Mouse (Mus musculus) gastrocnemius, postnatal 14 days (tissue): ENCODE data around the gene Gm11084. TPM values are rescaled to one million over a fixed set of nuclear protein-coding genes. Genes with fewer than 3 reads are reported as not detected.

Experiments
- DNase-seq: peaks from one replicate; pipeline ENCODE4 v3.0.0; 2021; ENCODE audit warnings: mixed read lengths
- intact Hi-C: fragments of 180-260 bp; cut with DNase I; formaldehyde crosslinking; loops from one replicate; pipeline ENCODE4 v1.15.1; 2025; ENCODE audit warnings: low total_unique reads
- microRNA-seq, 2 experiments: library from miRNA; unstranded; fragments of <30 nt; microRNA quantifications; one replicate each; pipeline ENCODE4 v1.2.0; 2021
- total RNA-seq, 2 experiments: library from RNA; stranded (reverse); gene quantifications; 2 replicates each; pipeline ENCODE4 v1.2.3; 2021

Gm11084 gene
- total RNA-seq, 2 experiments from 2014 or later = not detected

DNA sequence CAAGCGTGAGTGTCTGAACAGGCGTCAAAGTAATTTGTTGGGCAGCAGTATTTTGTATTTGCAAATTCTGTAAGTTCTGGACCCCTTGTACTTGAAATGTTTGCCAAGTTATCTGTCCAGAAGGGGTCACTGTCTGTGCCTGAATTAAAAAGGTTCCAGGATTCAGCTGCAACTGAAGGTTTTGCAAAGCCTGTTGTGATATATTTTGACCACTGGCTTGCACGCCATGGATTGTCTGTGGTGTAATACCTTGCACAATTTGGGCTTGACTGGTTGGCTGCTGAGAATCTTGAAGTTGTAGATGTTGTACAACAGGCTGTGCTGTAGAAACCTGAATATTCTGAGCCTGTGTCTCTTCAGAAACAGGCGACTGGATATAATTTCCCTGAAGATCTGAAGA, 16.2 kb downstream of the Gm11084 start:
- intact Hi-C loops = no loop called here
- no peak for DNase-seq

DNA sequence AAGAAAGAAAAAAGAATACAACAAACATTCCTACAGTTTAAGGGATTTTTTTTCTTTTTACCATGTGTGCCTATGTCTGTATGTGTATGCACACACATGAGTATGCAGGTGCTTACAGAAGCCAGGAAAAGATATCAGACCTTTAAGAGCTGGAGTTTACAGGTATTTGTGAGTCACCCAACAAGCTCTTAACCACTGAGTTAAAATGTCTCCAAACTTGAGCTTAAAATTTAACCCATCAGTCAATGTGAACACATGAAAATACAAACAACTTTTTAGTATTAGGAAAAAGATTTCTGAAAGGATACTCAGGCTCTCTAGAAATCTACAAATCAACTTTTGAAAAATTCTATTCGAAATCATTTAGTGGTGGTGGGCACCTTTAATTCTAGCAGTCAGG, 18.0 kb downstream of the Gm11084 start:
- intact Hi-C loops = no loop called here
- DNase-seq = no peak

DNA sequence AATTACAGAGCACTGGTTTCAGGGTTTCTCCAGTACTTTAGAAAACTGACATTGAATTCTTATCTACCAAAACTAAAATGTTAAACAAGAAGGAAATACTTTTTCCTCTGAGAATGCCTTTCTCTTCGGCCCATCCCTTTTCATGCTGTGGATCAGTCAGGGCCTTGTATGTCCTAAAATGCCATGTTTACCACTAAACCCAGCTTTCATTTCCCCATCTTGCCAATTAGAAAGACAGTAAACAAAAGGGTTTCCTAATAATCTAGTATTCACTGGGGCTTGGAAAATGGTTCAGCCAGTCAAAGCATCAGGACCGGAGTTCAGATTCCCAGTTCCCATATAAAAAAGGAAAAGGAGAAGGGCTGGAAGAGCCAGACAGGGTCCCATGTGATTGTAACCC, 21.1 kb downstream of the Gm11084 start:
- no peak for DNase-seq
- intact Hi-C loops = no loop called here

DNA sequence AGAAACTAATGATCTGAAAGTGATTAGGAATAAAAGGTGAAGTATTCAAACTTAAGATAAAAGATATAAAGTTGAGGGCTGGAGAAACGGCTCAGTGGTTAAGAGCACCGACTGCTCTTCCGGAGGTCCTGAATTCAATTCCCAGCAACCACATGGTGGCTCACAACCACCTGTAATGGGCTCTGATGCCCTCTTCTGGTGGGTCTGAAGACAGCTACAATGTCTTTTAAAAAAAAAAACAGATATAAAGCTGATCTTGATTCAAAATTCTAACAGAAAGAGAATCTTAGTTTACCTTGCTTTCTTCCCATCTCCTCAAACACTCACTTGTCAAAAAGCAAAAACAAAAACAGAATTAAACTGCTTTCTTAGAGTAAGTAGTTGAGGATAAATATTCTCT, 30.1 kb downstream of the Gm11084 start:
- no peak for DNase-seq

DNA sequence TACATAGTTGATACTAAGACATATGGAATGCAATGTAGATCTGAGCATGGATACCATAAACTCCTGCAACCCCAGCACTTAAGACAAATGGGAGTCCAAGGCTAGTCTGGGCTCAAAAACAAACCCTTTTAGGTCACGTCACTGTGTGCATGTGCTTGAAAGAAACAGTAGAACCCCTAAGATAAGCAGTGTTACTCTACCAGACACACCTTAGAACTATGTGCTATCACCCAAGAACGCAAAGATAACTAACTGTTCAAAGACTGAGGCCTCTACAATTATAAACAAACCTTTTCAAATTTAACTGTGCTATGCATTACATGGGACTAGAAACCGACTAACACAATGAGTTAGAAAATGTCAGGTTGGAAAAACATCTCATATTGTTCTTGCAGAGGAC, 33.5 kb downstream of the Gm11084 start:
- intact Hi-C loops = no loop called here
- no peak for DNase-seq

More for the DNA sequence above, 30.1 kb downstream of the Gm11084 start:
- intact Hi-C loops = no loop called here

DNA sequence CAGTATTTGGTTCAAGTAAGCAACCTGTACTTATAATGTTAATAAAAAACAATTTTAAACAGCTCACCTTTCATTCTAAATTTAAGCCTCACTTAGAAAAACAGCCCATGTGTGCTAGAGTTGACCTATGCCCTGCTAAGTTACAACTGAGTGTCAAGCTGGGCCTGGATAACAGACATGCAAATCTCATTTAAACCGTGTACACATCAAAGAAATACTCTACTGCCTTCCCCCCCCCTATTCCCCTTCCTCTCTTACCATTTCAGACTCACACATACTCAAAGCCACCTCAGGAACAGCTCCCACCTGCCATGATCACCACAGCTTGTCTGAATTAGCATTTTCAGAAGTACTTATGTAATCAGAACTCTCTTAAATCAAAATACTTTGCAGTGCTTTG, 50.6 kb downstream of the Gm11084 start:
- no peak for DNase-seq
- intact Hi-C loops = no loop called here

DNA sequence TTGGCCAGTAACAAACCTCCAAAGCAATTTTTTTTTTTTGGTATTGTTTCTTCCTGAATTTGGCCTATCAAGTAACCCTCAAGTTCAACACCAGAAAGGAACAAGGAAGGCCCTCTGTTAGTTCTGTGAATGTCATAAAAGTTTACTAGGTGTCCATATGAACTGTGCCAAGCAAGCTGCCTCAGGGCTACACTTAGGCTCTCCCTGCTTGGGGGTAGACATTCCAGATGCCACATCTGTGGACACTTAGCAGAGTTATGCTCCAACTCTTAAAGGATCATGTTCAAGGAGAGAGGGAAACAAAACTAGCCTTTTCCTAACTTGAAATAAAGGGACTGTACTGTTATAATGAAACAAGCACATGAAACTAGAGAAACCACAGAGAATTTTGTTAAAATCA, 54.3 kb downstream of the Gm11084 start:
- intact Hi-C loops = no loop called here
- no peak for DNase-seq

DNA sequence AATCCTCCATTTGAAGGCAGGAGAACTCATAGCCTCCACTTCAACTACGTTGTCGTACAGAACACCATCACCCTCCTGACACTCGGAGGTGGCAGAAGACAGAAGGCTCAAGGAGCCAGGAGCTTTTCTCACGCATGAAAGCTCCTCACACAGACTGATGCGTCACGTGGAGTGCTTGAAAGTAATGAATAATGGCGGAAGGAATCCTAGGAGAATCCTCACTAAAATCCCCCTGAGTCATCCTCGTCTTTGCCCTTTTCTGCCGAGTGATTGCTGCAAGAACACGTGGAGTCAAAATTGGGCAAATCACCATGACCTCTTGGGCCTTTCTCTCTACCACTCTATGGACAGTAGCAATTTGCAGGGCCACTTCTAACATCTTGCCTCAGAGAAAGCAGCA, 61.5 kb downstream of the Gm11084 start:
- DNase-seq = no peak
- intact Hi-C loops = no loop called here

Small RNAs within 50 kb of the gene (microRNA-seq; reads per million reads assigned to microRNA genes)
- 0 reads per million in 2 experiments for gene Gm25960

Other genes starting within 250 kb of the Gm11084 start
- gene Sp3, start 6.3 kb downstream of the Gm11084 start, total RNA-seq = 10 to 100 TPM; 26.9 to 28.8 TPM
- 10 to 100 TPM; 97.2 to 98.5 TPM for gene Ola1, start 232.2 kb upstream of the Gm11084 start, total RNA-seq